Mouse (Mus musculus): ENCODE measurements at regions not wholly inside any gene's neighbourhood (a gene's known extent, or its start where the extent isn't known, plus 50 kb on each side); places are given as distances from the start of the nearest gene placed in this dataset.

GRCm38 (mm10) chr12:66157630-66158292, 126.4 kb downstream of the Rpl10l start:
- intact Hi-C loops (cut with DNase I) = no loop called here

DNA sequence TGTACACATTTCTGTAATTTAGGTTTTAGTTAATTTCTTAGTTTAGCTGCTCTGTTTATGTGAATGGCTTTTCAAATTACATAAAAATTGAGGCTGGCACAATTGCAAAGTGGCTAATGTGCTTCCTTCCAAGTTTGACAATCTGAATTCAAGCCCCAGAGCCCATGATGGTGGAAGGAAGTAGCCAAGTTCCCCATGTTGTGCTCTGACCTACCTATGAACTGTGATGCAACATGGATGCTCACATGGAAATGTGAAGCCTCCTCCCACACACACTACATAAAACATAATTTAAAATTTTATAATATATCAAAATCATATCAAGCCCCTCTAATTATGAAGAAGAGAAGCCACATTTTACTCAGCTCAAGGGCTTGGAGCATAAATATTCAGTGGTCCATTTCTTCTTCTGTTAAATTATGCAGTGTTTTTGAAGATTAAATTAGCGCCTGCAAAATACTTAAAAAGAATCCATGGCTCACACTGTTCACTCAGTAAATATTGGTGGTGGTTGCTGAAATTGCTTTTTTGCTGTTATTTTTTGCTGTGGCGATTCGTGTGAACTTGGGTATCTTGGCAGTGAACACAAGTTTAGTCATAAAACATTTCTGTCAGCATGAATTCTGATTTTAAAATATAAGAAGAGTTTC, 127.1 kb downstream of the Rpl10l start:
- intact Hi-C loops (cut with DNase I) = no loop called here

- intact Hi-C loops (cut with DNase I) = loop anchor here (5.0 kb wide), 1 partner anchor 721 kb away; no protein-coding TSS in a partner anchor
Observed at GRCm38 (mm10) chr12:66130909-66131308, 153.3 kb downstream of the Rpl10l start.

GRCm38 (mm10) chr12:66119565-66119964, 164.6 kb downstream of the Rpl10l start:
- intact Hi-C loops (cut with DNase I) = no loop called here

DNA sequence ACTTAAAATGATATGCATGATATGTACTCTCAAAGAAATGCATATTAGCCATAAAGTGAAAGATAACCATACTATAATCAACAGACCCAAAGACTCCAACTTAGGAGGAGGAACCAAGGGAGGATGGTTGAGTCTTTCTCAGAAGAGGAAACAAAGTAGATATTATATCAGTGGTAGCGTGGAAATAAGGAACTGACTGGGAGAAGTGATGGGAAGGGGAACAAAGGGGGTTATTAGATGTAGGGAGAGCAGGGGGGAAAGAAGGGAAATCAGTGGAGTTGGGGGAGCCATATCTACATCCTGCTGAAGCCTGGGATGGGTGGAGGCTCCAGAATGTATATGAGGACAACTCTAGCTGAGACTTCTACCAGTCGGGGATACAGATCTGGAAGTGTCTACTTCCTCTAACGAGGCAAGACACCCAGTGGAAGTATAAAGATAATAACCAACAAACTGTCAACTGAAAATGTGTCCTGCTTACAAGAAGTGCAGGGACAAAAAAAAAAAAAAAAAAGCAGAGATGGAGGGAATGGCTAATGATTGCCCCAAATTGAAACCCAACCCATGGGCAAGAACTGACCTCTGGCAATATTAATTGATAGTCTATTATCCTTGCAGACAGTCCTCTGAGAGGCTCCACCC, 193.3 kb downstream of the Rpl10l start:
- intact Hi-C loops (cut with DNase I) = no loop called here

GRCm38 (mm10) chr12:66060326-66060725, 223.9 kb downstream of the Rpl10l start:
- intact Hi-C loops (cut with DNase I) = no loop called here

DNA sequence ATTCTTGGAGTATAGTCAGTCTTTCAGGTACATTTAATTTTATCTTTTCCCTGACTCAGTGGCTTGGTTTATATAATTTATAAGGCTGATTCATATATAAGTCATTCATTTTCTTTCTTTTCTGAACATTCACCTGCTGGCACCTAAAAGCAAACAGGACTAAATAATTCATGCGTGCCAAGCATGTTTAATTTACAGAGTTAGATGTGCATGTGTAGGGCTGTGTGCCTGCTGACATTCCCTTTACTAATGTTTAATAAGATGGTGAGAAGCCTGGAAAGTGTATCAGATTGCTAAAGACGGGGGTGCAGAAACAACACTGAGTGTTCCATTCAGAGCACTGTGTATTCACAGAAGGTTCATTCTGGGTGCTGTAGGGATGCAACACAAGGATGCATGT, 229.0 kb downstream of the Rpl10l start:
- intact Hi-C loops (cut with DNase I) = no loop called here

- intact Hi-C loops (cut with DNase I) = no loop called here
Observed at GRCm38 (mm10) chr12:66048936-66049335, 235.3 kb downstream of the Rpl10l start.

DNA sequence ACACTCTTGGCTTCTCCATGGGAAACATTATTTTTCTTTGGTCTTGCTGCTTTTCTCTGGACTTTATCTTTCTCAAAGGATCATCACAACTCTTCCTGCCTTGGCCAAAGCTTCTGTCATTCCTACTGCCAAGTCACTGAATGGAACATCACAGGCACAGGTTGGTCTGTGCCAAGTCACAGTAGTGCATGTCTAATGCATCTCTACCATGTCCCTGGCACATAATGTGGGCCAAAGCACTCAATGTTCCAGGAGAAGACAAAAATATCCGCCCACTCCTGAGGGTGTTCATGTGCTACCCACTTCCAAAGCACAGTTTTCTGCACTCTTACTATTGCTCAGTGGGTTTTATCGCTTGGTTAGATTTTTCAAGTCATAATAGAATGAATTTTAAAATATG, 247.9 kb downstream of the Rpl10l start:
- intact Hi-C loops (cut with DNase I) = no loop called here

- intact Hi-C loops (cut with DNase I) = no loop called here
Observed at GRCm38 (mm10) chr12:66027535-66027934, 256.7 kb downstream of the Rpl10l start.

DNA sequence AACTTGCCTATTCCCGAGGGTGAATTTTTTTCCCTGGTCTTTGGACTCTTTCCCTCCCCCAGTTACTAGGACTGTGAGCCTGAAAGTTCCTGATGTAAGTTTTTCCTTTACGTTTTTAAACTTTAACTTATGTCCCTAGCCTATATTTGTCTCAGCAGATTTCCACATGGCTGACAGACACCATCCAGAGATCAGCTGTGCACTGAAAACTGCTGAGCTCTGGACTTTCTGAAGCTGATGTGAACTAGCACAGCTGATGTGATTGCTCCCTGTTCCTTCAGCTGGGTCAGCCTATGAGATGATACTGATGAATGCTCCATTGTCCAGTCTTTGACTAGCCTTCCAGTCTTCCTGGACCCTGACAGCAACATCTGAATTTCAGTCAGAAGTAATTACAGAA, 271.5 kb downstream of the Rpl10l start:
- intact Hi-C loops (cut with DNase I) = no loop called here

All from adrenal gland (tissue).